In genomic region chr6:134105514-134106201, GRCm38 (mm10) we compare ENCODE assay signal across 8 mouse cellular contexts.
DNase-seq lines count a peak whose midpoint lies in the region; ATAC-seq and TF ChIP-seq lines count a peak whose summit lies in the region.

No protein-coding gene starts in this region.

- peak; percentile 73 for DNase-seq in forebrain, postnatal 0 days
- DNase-seq in thymus, postnatal 14 days: peak; percentile 17
- DNase-seq in thymus, postnatal 36 days: no peak
- DNase-seq in lung, postnatal 25 days (ENCODE audit: low spot score): peak; percentile 43
- DNase-seq in gastrocnemius, postnatal 25 days: no peak

- no peaks in the 10 kb centered on the region for H3K27me3 ChIP-seq in forebrain, postnatal 0 days (ENCODE audit: insufficient read depth, low read length)
- no peaks in the 10 kb centered on the region for H3K27me3 ChIP-seq in forebrain, embryonic 12.5 days
- H3K27me3 ChIP-seq in intestine, embryonic 16.5 days (replicated peaks; ENCODE audit: control insufficient read depth, insufficient read depth, low read length): no peaks in the 10 kb centered on the region
- H3K27me3 ChIP-seq in hindbrain, embryonic 12.5 days: no peaks in the 10 kb centered on the region

- no peak overlapping the region for H3K4me3 ChIP-seq in forebrain, postnatal 0 days (ENCODE audit: low read depth, low read length)
- no peak overlapping the region for H3K4me3 ChIP-seq in forebrain, embryonic 12.5 days (replicated peaks)
- no peak overlapping the region for H3K4me3 ChIP-seq in intestine, embryonic 16.5 days (ENCODE audit: low read length)
- H3K4me3 ChIP-seq in hindbrain, embryonic 12.5 days: no peak overlapping the region

- H3K4me1 ChIP-seq in forebrain, postnatal 0 days (ENCODE audit: insufficient read depth): peaks cover 3% of the 10 kb centered on the region; the same call in 1 of the 2 replicates
- H3K4me1 ChIP-seq in forebrain, embryonic 12.5 days: peaks cover 12% of the 10 kb centered on the region
- peaks cover 26% of the 10 kb centered on the region for H3K4me1 ChIP-seq in intestine, embryonic 16.5 days (ENCODE audit: control insufficient read depth, insufficient read depth, low read length)
- no peaks in the 10 kb centered on the region; the same call in 1 of the 2 replicates for H3K4me1 ChIP-seq in hindbrain, embryonic 12.5 days

- no peaks in the 10 kb centered on the region for H3K9me3 ChIP-seq in forebrain, postnatal 0 days (ENCODE audit: low read length)
- no peaks in the 10 kb centered on the region for H3K9me3 ChIP-seq in forebrain, embryonic 12.5 days
- H3K9me3 ChIP-seq in intestine, embryonic 16.5 days (ENCODE audit: control insufficient read depth, low read length): 0 out of 2 replicates have a peak, but pooled peaks cover 3% of the 10 kb centered on the region
- H3K9me3 ChIP-seq in hindbrain, embryonic 12.5 days (replicated peaks): no peaks in the 10 kb centered on the region

- no peaks in the 10 kb centered on the region for H3K36me3 ChIP-seq in forebrain, postnatal 0 days (ENCODE audit: insufficient read depth)
- H3K36me3 ChIP-seq in forebrain, embryonic 12.5 days (replicated peaks): peaks cover 6% of the 10 kb centered on the region; the same call in 1 of the 2 replicates
- peaks cover 7% of the 10 kb centered on the region; the same call in 1 of the 2 replicates for H3K36me3 ChIP-seq in intestine, embryonic 16.5 days (ENCODE audit: control insufficient read depth, insufficient read depth, low read length)
- peaks cover 4% of the 10 kb centered on the region; the same call in 1 of the 2 replicates for H3K36me3 ChIP-seq in hindbrain, embryonic 12.5 days

- 35% methylated on average over 15 of the region's 15 CpGs for WGBS in forebrain, postnatal 0 days
- WGBS in forebrain, embryonic 12.5 days: 72% methylated on average over 15 of the region's 15 CpGs
- WGBS in intestine, embryonic 16.5 days: 43% methylated on average over 15 of the region's 15 CpGs
- WGBS in hindbrain, embryonic 12.5 days: 77% methylated on average over 15 of the region's 15 CpGs

- peak; percentile 15; the same call in 1 of the 2 replicates for ATAC-seq in forebrain, postnatal 0 days
- ATAC-seq in forebrain, embryonic 12.5 days (ENCODE audit: low FRiP score): no peak
- peak; percentile 26; the same call in 1 of the 2 replicates for ATAC-seq in intestine, embryonic 16.5 days
- no peak for ATAC-seq in hindbrain, embryonic 12.5 days (ENCODE audit: low FRiP score)

- TF ChIP-seq CTCF in forebrain, postnatal 0 days (IDR thresholded peaks at IDR 0.05; ENCODE audit: low read depth): no peak

- H3K4me2 ChIP-seq in forebrain, postnatal 0 days (ENCODE audit: low read depth): no peak overlapping the region
- no peak overlapping the region for H3K4me2 ChIP-seq in forebrain, embryonic 12.5 days
- H3K4me2 ChIP-seq in intestine, embryonic 16.5 days (ENCODE audit: low read depth, low read length): no peak overlapping the region
- no peak overlapping the region for H3K4me2 ChIP-seq in hindbrain, embryonic 12.5 days (replicated peaks)

- no peak overlapping the region for H3K27ac ChIP-seq in forebrain, postnatal 0 days (ENCODE audit: low read depth, low read length)
- H3K27ac ChIP-seq in forebrain, embryonic 12.5 days: no peak overlapping the region
- H3K27ac ChIP-seq in intestine, embryonic 16.5 days (ENCODE audit: low read length): peak overlapping the region; percentile 21; the same call in 1 of the 2 replicates
- H3K27ac ChIP-seq in hindbrain, embryonic 12.5 days: no peak overlapping the region

- no peak overlapping the region for H3K9ac ChIP-seq in forebrain, postnatal 0 days
- H3K9ac ChIP-seq in forebrain, embryonic 12.5 days: no peak overlapping the region
- H3K9ac ChIP-seq in intestine, embryonic 16.5 days (ENCODE audit: low read depth, low read length): no peak overlapping the region
- H3K9ac ChIP-seq in hindbrain, embryonic 12.5 days: no peak overlapping the region

Comparison
In these comparisons a context has a peak if more than half of its experiments do, and no peak if none do; other contexts are left out.
1. ATAC-seq: peak in forebrain, postnatal 0 days (single experiment) and intestine, embryonic 16.5 days (single experiment); none in forebrain, embryonic 12.5 days (single experiment) and hindbrain, embryonic 12.5 days (single experiment).
2. DNase-seq: peak in forebrain, postnatal 0 days (single experiment), thymus, postnatal 14 days (single experiment) and lung, postnatal 25 days (single experiment); none in thymus, postnatal 36 days (0 of 2) and gastrocnemius, postnatal 25 days (single experiment).